Mouse (Mus musculus): ENCODE data around the gene Gm2115.

Gene Gm2115

GRCm38 (mm10) chr7:84586360-84587100, 57.8 kb downstream of the Gm2115 start:
- DNase-seq (ENCODE audit: inconsistent age in 2 of 2, low spot score in 1 of 2) = peak in 1 of 2 experiments; percentile 49

- DNase-seq (ENCODE audit: inconsistent age in 2 of 2, low spot score in 1 of 2) = no peak
Measured at GRCm38 (mm10) chr7:84587101-84587783, 58.5 kb downstream of the Gm2115 start.

GRCm38 (mm10) chr7:84590622-84591021, 61.9 kb downstream of the Gm2115 start:
- no peak for DNase-seq (ENCODE audit: inconsistent age in 2 of 2, low spot score in 1 of 2)

- no peak for DNase-seq (ENCODE audit: inconsistent age in 2 of 2, low spot score in 1 of 2)
Measured at GRCm38 (mm10) chr7:84591347-84591746, 62.6 kb downstream of the Gm2115 start.

GRCm38 (mm10) chr7:84594087-84594916, 65.5 kb downstream of the Gm2115 start:
- DNase-seq (ENCODE audit: inconsistent age in 2 of 2, low spot score in 1 of 2) = peak in 1 of 2 experiments; percentile 80

GRCm38 (mm10) chr7:84594917-84595303, 66.2 kb downstream of the Gm2115 start:
- no peak for DNase-seq (ENCODE audit: inconsistent age in 2 of 2, low spot score in 1 of 2)

- DNase-seq (ENCODE audit: inconsistent age in 2 of 2, low spot score in 1 of 2) = no peak
Measured at GRCm38 (mm10) chr7:84596002-84596401, 67.2 kb downstream of the Gm2115 start.

GRCm38 (mm10) chr7:84596633-84597032, 67.9 kb downstream of the Gm2115 start:
- no peak for DNase-seq (ENCODE audit: inconsistent age in 2 of 2, low spot score in 1 of 2)

GRCm38 (mm10) chr7:84600631-84601030, 71.9 kb downstream of the Gm2115 start:
- DNase-seq (ENCODE audit: inconsistent age in 2 of 2, low spot score in 1 of 2) = no peak

GRCm38 (mm10) chr7:84601331-84601730, 72.6 kb downstream of the Gm2115 start:
- no peak for DNase-seq (ENCODE audit: inconsistent age in 2 of 2, low spot score in 1 of 2)

- peak in 1 of 2 experiments; percentile 67 for DNase-seq (ENCODE audit: inconsistent age in 2 of 2, low spot score in 1 of 2)
Measured at GRCm38 (mm10) chr7:84604501-84604900, 75.7 kb downstream of the Gm2115 start.

GRCm38 (mm10) chr7:84605033-84605687, 76.4 kb downstream of the Gm2115 start:
- no peak for DNase-seq (ENCODE audit: inconsistent age in 2 of 2, low spot score in 1 of 2)

- DNase-seq (ENCODE audit: inconsistent age in 2 of 2, low spot score in 1 of 2) = peak; percentile 92 to 98
Measured at GRCm38 (mm10) chr7:84605704-84606292, 77.0 kb downstream of the Gm2115 start.

GRCm38 (mm10) chr7:84606293-84606749, 77.6 kb downstream of the Gm2115 start, which contains the start of gene Fah:
TSS of gene Fah (minus strand) at chr7:84606722.
- DNase-seq (ENCODE audit: inconsistent age in 2 of 2, low spot score in 1 of 2) = peak; percentile 82 to 91

- DNase-seq (ENCODE audit: inconsistent age in 2 of 2, low spot score in 1 of 2) = no peak
Measured at GRCm38 (mm10) chr7:84611609-84612008, 82.9 kb downstream of the Gm2115 start.

GRCm38 (mm10) chr7:84612445-84612844, 83.7 kb downstream of the Gm2115 start:
- DNase-seq (ENCODE audit: inconsistent age in 2 of 2, low spot score in 1 of 2) = no peak

GRCm38 (mm10) chr7:84618951-84619350, 90.2 kb downstream of the Gm2115 start:
- no peak for DNase-seq (ENCODE audit: inconsistent age in 2 of 2, low spot score in 1 of 2)

- DNase-seq (ENCODE audit: inconsistent age in 2 of 2, low spot score in 1 of 2) = no peak
Measured at GRCm38 (mm10) chr7:84620956-84621355, 92.2 kb downstream of the Gm2115 start.

- no peak for DNase-seq (ENCODE audit: inconsistent age in 2 of 2, low spot score in 1 of 2)
Measured at GRCm38 (mm10) chr7:84623718-84624117, 95.0 kb downstream of the Gm2115 start.

GRCm38 (mm10) chr7:84631878-84632277, 103.1 kb downstream of the Gm2115 start:
- DNase-seq (ENCODE audit: inconsistent age in 2 of 2, low spot score in 1 of 2) = peak in 1 of 2 experiments; percentile 51
